Mouse (Mus musculus) liver, embryonic 15.5 days (tissue): ENCODE results near the gene Vsig4. TPM values are rescaled to one million over a fixed set of nuclear protein-coding genes. Genes with fewer than 3 reads are reported as not detected.

Experiments used
- ATAC-seq: fragments of 200-750 bp; cut with Nextera tagmentation; 2 replicates; pipeline ENCODE4 v1.8.0; 2017; ENCODE audit warnings: moderate number of reproducible peaks, mild to moderate bottlenecking, moderate library complexity; ENCODE audit not compliant: insufficient read depth
- H3K27ac ChIP-seq: fragments of 300-500 bp; sonication (generic); replicated peaks from 2 replicates; pipeline ENCODE4 v1.5.1; 2015; ENCODE audit warnings: mild to moderate bottlenecking, inconsistent platforms
- H3K27me3 ChIP-seq: fragments of 300-500 bp; sonication (generic); 2 replicates; pipeline ENCODE4 v1.6.1; 2015; ENCODE audit warnings: mild to moderate bottlenecking, inconsistent platforms
- H3K36me3 ChIP-seq: fragments of 300-500 bp; sonication (generic); replicated peaks from 2 replicates; pipeline ENCODE4 v1.6.1; 2015; ENCODE audit warnings: moderate library complexity, mild to moderate bottlenecking, inconsistent platforms
- H3K4me1 ChIP-seq: fragments of 300-500 bp; sonication (generic); replicated peaks from 2 replicates; pipeline ENCODE4 v1.6.1; 2015; ENCODE audit warnings: inconsistent platforms
- H3K4me2 ChIP-seq: fragments of 300-500 bp; sonication (generic); 2 replicates; pipeline ENCODE4 v1.6.1; 2015; ENCODE audit warnings: moderate library complexity, mild to moderate bottlenecking, inconsistent platforms
- H3K4me3 ChIP-seq: fragments of 300-500 bp; sonication (generic); replicated peaks from 2 replicates; pipeline ENCODE4 v1.5.1; 2015; ENCODE audit warnings: mild to moderate bottlenecking, inconsistent platforms
- H3K9ac ChIP-seq: fragments of 300-500 bp; sonication (generic); 2 replicates; pipeline ENCODE4 v1.6.1; 2015; ENCODE audit warnings: moderate library complexity, mild to moderate bottlenecking, inconsistent platforms
- H3K9me3 ChIP-seq: fragments of 300-500 bp; sonication (generic); replicated peaks from 2 replicates; pipeline ENCODE4 v1.6.1; 2016; ENCODE audit warnings: inconsistent platforms
- WGBS: fragments of 180-500 bp; shearing (Covaris S2); methylation state at CpG from one replicate; pipeline ENCODE4 v1.1.7; 2015; ENCODE audit warnings: mixed read lengths; ENCODE audit not compliant: insufficient replicate concordance; 5-methylcytosine and 5-hydroxymethylcytosine counted together
- polyA plus RNA-seq: library from polyadenylated mRNA; unstranded; fragments of >200 nt; fragmentation: Nextera tagmentation; extraction: Ambion mirVana; gene quantifications from 2 replicates; pipeline ENCODE4 v1.2.1, GENCODE M21; 2015

Vsig4 gene
- polyA plus RNA-seq = 2.3 and 3.4 TPM in 2 replicates

- no peak within 1 kb of the TSS for H3K27ac ChIP-seq
- no peak for ATAC-seq
- no peaks in the 10 kb centered on the region for H3K9me3 ChIP-seq
- H3K9ac ChIP-seq = no peak within 1 kb of the TSS
- H3K4me2 ChIP-seq = no peak within 1 kb of the TSS
- no peaks in the 10 kb centered on the region for H3K27me3 ChIP-seq
- H3K36me3 ChIP-seq = no peaks in the 10 kb centered on the region
- no peaks in the 10 kb centered on the region for H3K4me1 ChIP-seq
- WGBS = 80% methylated on average over 3 of the region's 3 CpGs
- no peak within 1 kb of the TSS for H3K4me3 ChIP-seq
These were observed at the start of gene Vsig4 for GRCm38 (mm10) chrX:96293338-96293737. Gene Vsig4, minus strand, starts transcription at chrX:96293438.

GRCm38 (mm10) chrX:96339108-96339507, 45.9 kb upstream of the Vsig4 start:
- Histone ChIP-seq H3K27me3 (no peaks in the 10 kb centered on the region), H3K36me3 (no peaks in the 10 kb centered on the region), H3K9ac (no peak overlapping the region), H3K9me3 (no peaks in the 10 kb centered on the region), H3K27ac (no peak overlapping the region), H3K4me3 (no peak overlapping the region), H3K4me1 (no peaks in the 10 kb centered on the region), H3K4me2 (no peak overlapping the region)
- WGBS = 46% methylated on average over 2 of the region's 2 CpGs
- ATAC-seq = no peak

- Histone ChIP-seq H3K9ac (no peak overlapping the region), H3K27ac (no peak overlapping the region), H3K4me1 (no peaks in the 10 kb centered on the region), H3K4me3 (no peak overlapping the region), H3K4me2 (no peak overlapping the region), H3K27me3 (no peaks in the 10 kb centered on the region), H3K36me3 (no peaks in the 10 kb centered on the region), H3K9me3 (no peaks in the 10 kb centered on the region)
- WGBS = 31% methylated on average over 4 of the region's 4 CpGs
- ATAC-seq = no peak
These were observed 36.5 kb upstream of the Vsig4 start for GRCm38 (mm10) chrX:96329764-96330163.

GRCm38 (mm10) chrX:96256509-96256908, 36.7 kb downstream of the Vsig4 start:
- Histone ChIP-seq H3K4me3 (no peak overlapping the region), H3K9ac (no peak overlapping the region), H3K4me2 (no peak overlapping the region), H3K4me1 (no peaks in the 10 kb centered on the region), H3K27ac (no peak overlapping the region), H3K36me3 (no peaks in the 10 kb centered on the region), H3K9me3 (no peaks in the 10 kb centered on the region), H3K27me3 (no peaks in the 10 kb centered on the region)
- no peak for ATAC-seq

GRCm38 (mm10) chrX:96239644-96240043, 53.6 kb downstream of the Vsig4 start:
- Histone ChIP-seq H3K9ac (no peak overlapping the region), H3K4me2 (no peak overlapping the region), H3K4me3 (no peak overlapping the region), H3K9me3 (no peaks in the 10 kb centered on the region), H3K27ac (no peak overlapping the region), H3K36me3 (no peaks in the 10 kb centered on the region), H3K4me1 (no peaks in the 10 kb centered on the region), H3K27me3 (no peaks in the 10 kb centered on the region)
- peak; percentile 56 for ATAC-seq
- WGBS = 23% methylated on average over 2 of the region's 2 CpGs

- Histone ChIP-seq H3K27ac (no peak overlapping the region), H3K9ac (no peak overlapping the region), H3K27me3 (no peaks in the 10 kb centered on the region), H3K4me1 (no peaks in the 10 kb centered on the region), H3K4me2 (no peak overlapping the region), H3K36me3 (no peaks in the 10 kb centered on the region), H3K4me3 (no peak overlapping the region), H3K9me3 (no peaks in the 10 kb centered on the region)
- WGBS = 35% methylated on average over 1 of the region's 1 CpGs
- no peak for ATAC-seq
These were observed 54.2 kb downstream of the Vsig4 start for GRCm38 (mm10) chrX:96239037-96239436.

GRCm38 (mm10) chrX:96235775-96236174, 57.5 kb downstream of the Vsig4 start:
- no peak for ATAC-seq
- WGBS = 26% methylated on average over 1 of the region's 1 CpGs
- Histone ChIP-seq H3K9me3 (no peaks in the 10 kb centered on the region), H3K4me3 (no peak overlapping the region), H3K27ac (no peak overlapping the region), H3K36me3 (no peaks in the 10 kb centered on the region), H3K4me1 (no peaks in the 10 kb centered on the region), H3K4me2 (no peak overlapping the region), H3K27me3 (no peaks in the 10 kb centered on the region), H3K9ac (no peak overlapping the region)

GRCm38 (mm10) chrX:96227030-96227429, 66.2 kb downstream of the Vsig4 start:
- H3K9ac ChIP-seq = no peak overlapping the region
- H3K27me3 ChIP-seq = no peaks in the 10 kb centered on the region
- no peak overlapping the region for H3K4me2 ChIP-seq
- H3K4me1 ChIP-seq = no peaks in the 10 kb centered on the region
- no peak for ATAC-seq
- H3K27ac ChIP-seq = no peak overlapping the region
- H3K4me3 ChIP-seq = no peak overlapping the region
- H3K36me3 ChIP-seq = no peaks in the 10 kb centered on the region
- H3K9me3 ChIP-seq = no peaks in the 10 kb centered on the region

- ATAC-seq = no peak
- no peaks in the 10 kb centered on the region for H3K4me1 ChIP-seq
- H3K27me3 ChIP-seq = no peaks in the 10 kb centered on the region
- H3K4me2 ChIP-seq = no peak overlapping the region
- no peak overlapping the region for H3K27ac ChIP-seq
- H3K36me3 ChIP-seq = no peaks in the 10 kb centered on the region
- H3K9ac ChIP-seq = no peak overlapping the region
- H3K4me3 ChIP-seq = no peak overlapping the region
- H3K9me3 ChIP-seq = no peaks in the 10 kb centered on the region
These were observed 67.8 kb downstream of the Vsig4 start for GRCm38 (mm10) chrX:96225474-96225873.

GRCm38 (mm10) chrX:96224210-96224609, 69.0 kb downstream of the Vsig4 start:
- Histone ChIP-seq H3K9me3 (no peaks in the 10 kb centered on the region), H3K4me3 (no peak overlapping the region), H3K9ac (no peak overlapping the region), H3K4me1 (no peaks in the 10 kb centered on the region), H3K4me2 (no peak overlapping the region), H3K36me3 (no peaks in the 10 kb centered on the region), H3K27me3 (no peaks in the 10 kb centered on the region), H3K27ac (no peak overlapping the region)
- 39% methylated on average over 6 of the region's 6 CpGs for WGBS
- ATAC-seq = no peak

GRCm38 (mm10) chrX:96218088-96218487, 75.2 kb downstream of the Vsig4 start:
- no peaks in the 10 kb centered on the region for H3K36me3 ChIP-seq
- H3K4me2 ChIP-seq = no peak overlapping the region
- no peaks in the 10 kb centered on the region for H3K27me3 ChIP-seq
- no peaks in the 10 kb centered on the region for H3K9me3 ChIP-seq
- H3K4me3 ChIP-seq = no peak overlapping the region
- ATAC-seq = no peak
- no peak overlapping the region for H3K9ac ChIP-seq
- no peak overlapping the region for H3K27ac ChIP-seq
- no peaks in the 10 kb centered on the region for H3K4me1 ChIP-seq
- WGBS = 18% methylated on average over 1 of the region's 1 CpGs

- Histone ChIP-seq H3K27ac (no peak overlapping the region), H3K36me3 (no peaks in the 10 kb centered on the region), H3K27me3 (no peaks in the 10 kb centered on the region), H3K4me2 (no peak overlapping the region), H3K4me1 (no peaks in the 10 kb centered on the region), H3K9me3 (no peaks in the 10 kb centered on the region), H3K4me3 (no peak overlapping the region), H3K9ac (no peak overlapping the region)
- 19% methylated on average over 1 of the region's 1 CpGs for WGBS
- no peak for ATAC-seq
These were observed 86.4 kb downstream of the Vsig4 start for GRCm38 (mm10) chrX:96206872-96207271.
